Comparison of ENCODE assay signal across 9 mouse cellular contexts in genomic region chr6:52164626-52165440, GRCm38 (mm10). TPM values are rescaled to one million over a fixed set of nuclear protein-coding genes. Genes with fewer than 3 reads are reported as not detected.
DNase-seq lines count a peak whose midpoint lies in the region; ATAC-seq and TF ChIP-seq lines count a peak whose summit lies in the region.
"Had no signal": no experiment of that assay in that cellular context is flagged by ENCODE, and none has a peak within 500 bp of the region (broad histone marks: within the 10 kb centered on the region; RNA-seq: fewer than 3 reads in every experiment).

TSS of gene Hoxa2 (minus strand) at chr6:52164831.

- peak within 1 kb of the TSS; percentile 79 for H3K4me2 ChIP-seq in lung, embryonic 14.5 days
- H3K4me2 ChIP-seq in embryonic facial prominence, embryonic 11.5 days (ENCODE audit: low read depth, low read length), result peak within 1 kb of the TSS; percentile 32
- H3K4me2 ChIP-seq in kidney, postnatal 0 days (ENCODE audit: low read length), result peak within 1 kb of the TSS; percentile 81
- peak within 1 kb of the TSS; percentile 78 for H3K4me2 ChIP-seq in neural tube, embryonic 11.5 days (ENCODE audit: low read depth)

- H3K9ac ChIP-seq in lung, embryonic 14.5 days, result peak within 1 kb of the TSS; percentile 91
- H3K9ac ChIP-seq in embryonic facial prominence, embryonic 11.5 days (replicated peaks; ENCODE audit: low read length), result peak within 1 kb of the TSS; percentile 62
- peak within 1 kb of the TSS; percentile 50 for H3K9ac ChIP-seq in kidney, postnatal 0 days (ENCODE audit: low read depth, low read length)
- H3K9ac ChIP-seq in neural tube, embryonic 11.5 days (ENCODE audit: low read length), result peak within 1 kb of the TSS; percentile 99

- ATAC-seq in lung, embryonic 14.5 days (ENCODE audit: insufficient read depth), result peak; percentile 57
- ATAC-seq in embryonic facial prominence, embryonic 11.5 days (replicated peaks; ENCODE audit: insufficient number of reproducible peaks, low FRiP score, low TSS enrichment, low read depth), result no peak
- no peak for ATAC-seq in kidney, postnatal 0 days (replicated peaks; ENCODE audit: low FRiP score, low read depth)
- peak; percentile 71 for ATAC-seq in neural tube, embryonic 11.5 days (ENCODE audit: insufficient read depth, low FRiP score, low TSS enrichment)
- no peak for ATAC-seq in erythroblast, adult 5-6 weeks (replicated peaks; ENCODE audit: low FRiP score, poor library complexity, severe bottlenecking)

- DNase-seq in lung, embryonic 14.5 days, result peak; percentile 91
- DNase-seq in lung, postnatal 14 days, result no peak
- no peak for DNase-seq in embryonic facial prominence, embryonic 11.5 days (ENCODE audit: low spot score)
- DNase-seq in kidney, postnatal 0 days (ENCODE audit: low spot score), result peak; percentile 78
- DNase-seq in neural tube, embryonic 11.5 days (ENCODE audit: low spot score), result peak; percentile 91
- no peak for DNase-seq in c-Kit-positive CD71-positive TER-119-positive erythroid progenitor cells, embryonic 14.5 days (ENCODE audit: low spot score)
- DNase-seq in urinary bladder, postnatal 14 days (ENCODE audit: low spot score), result no peak

- no peaks in the 10 kb centered on the region for H3K9me3 ChIP-seq in lung, embryonic 14.5 days (ENCODE audit: low read depth, low read length)
- no peaks in the 10 kb centered on the region for H3K9me3 ChIP-seq in embryonic facial prominence, embryonic 11.5 days (replicated peaks; ENCODE audit: control insufficient read depth, low read length)
- no peaks in the 10 kb centered on the region for H3K9me3 ChIP-seq in kidney, postnatal 0 days (replicated peaks; ENCODE audit: low read length)
- H3K9me3 ChIP-seq in neural tube, embryonic 11.5 days (ENCODE audit: control insufficient read depth, low read length), result no peaks in the 10 kb centered on the region

- peak within 1 kb of the TSS; percentile 98 for H3K27ac ChIP-seq in lung, embryonic 14.5 days (ENCODE audit: low read depth)
- peak within 1 kb of the TSS; percentile 76 for H3K27ac ChIP-seq in embryonic facial prominence, embryonic 11.5 days (replicated peaks; ENCODE audit: low read depth, low read length)
- H3K27ac ChIP-seq in kidney, postnatal 0 days, result peak within 1 kb of the TSS; percentile 75
- H3K27ac ChIP-seq in neural tube, embryonic 11.5 days (ENCODE audit: low read depth, low read length), result peak within 1 kb of the TSS; percentile 100

- no peak for TF ChIP-seq CTCF in lung, embryonic 14.5 days (IDR thresholded peaks at IDR 0.05; ENCODE audit: low read depth)
- no peak for TF ChIP-seq CTCF in kidney, postnatal 0 days (IDR thresholded peaks at IDR 0.05; ENCODE audit: low read depth)

- no peaks in the 10 kb centered on the region; the same call in 1 of the 2 replicates for H3K36me3 ChIP-seq in lung, embryonic 14.5 days (ENCODE audit: insufficient read depth)
- no peaks in the 10 kb centered on the region for H3K36me3 ChIP-seq in embryonic facial prominence, embryonic 11.5 days (replicated peaks; ENCODE audit: control insufficient read depth, insufficient read depth, low read depth, low read length)
- no peaks in the 10 kb centered on the region for H3K36me3 ChIP-seq in kidney, postnatal 0 days (ENCODE audit: insufficient read depth, low read length)
- peaks cover 2% of the 10 kb centered on the region; the same call in 1 of the 2 replicates for H3K36me3 ChIP-seq in neural tube, embryonic 11.5 days (ENCODE audit: control insufficient read depth, insufficient read depth, low read length)

- H3K27me3 ChIP-seq in lung, embryonic 14.5 days (ENCODE audit: insufficient read depth, low read length), result peaks cover 21% of the 10 kb centered on the region
- H3K27me3 ChIP-seq in embryonic facial prominence, embryonic 11.5 days (ENCODE audit: control insufficient read depth, insufficient read depth, low read length), result peaks cover 62% of the 10 kb centered on the region
- H3K27me3 ChIP-seq in kidney, postnatal 0 days (ENCODE audit: insufficient read depth, low read length), result no peaks in the 10 kb centered on the region
- no peaks in the 10 kb centered on the region for H3K27me3 ChIP-seq in neural tube, embryonic 11.5 days (ENCODE audit: control insufficient read depth, insufficient read depth, low read length)

- WGBS in lung, embryonic 14.5 days, result under 1% methylated on average over 25 of the region's 25 CpGs
- WGBS in embryonic facial prominence, embryonic 11.5 days, result under 1% methylated on average over 25 of the region's 25 CpGs
- WGBS in kidney, postnatal 0 days, result 2% methylated on average over 25 of the region's 25 CpGs
- under 1% methylated on average over 25 of the region's 25 CpGs for WGBS in neural tube, embryonic 11.5 days

- peaks cover 5% of the 10 kb centered on the region; the same call in 1 of the 2 replicates for H3K4me1 ChIP-seq in lung, embryonic 14.5 days (ENCODE audit: insufficient read depth)
- H3K4me1 ChIP-seq in embryonic facial prominence, embryonic 11.5 days (ENCODE audit: control insufficient read depth, insufficient read depth, low read length), result no peaks in the 10 kb centered on the region
- H3K4me1 ChIP-seq in kidney, postnatal 0 days (replicated peaks; ENCODE audit: insufficient read depth, low read length), result peaks cover 57% of the 10 kb centered on the region
- peaks cover 43% of the 10 kb centered on the region for H3K4me1 ChIP-seq in neural tube, embryonic 11.5 days (ENCODE audit: control insufficient read depth, insufficient read depth, low read length)

- peak within 1 kb of the TSS; percentile 71 for H3K4me3 ChIP-seq in lung, embryonic 14.5 days (ENCODE audit: low read depth, low read length)
- peak within 1 kb of the TSS; percentile 34 for H3K4me3 ChIP-seq in embryonic facial prominence, embryonic 11.5 days (ENCODE audit: low read depth, low read length)
- peak within 1 kb of the TSS; percentile 36 for H3K4me3 ChIP-seq in kidney, postnatal 0 days (replicated peaks; ENCODE audit: low read depth, low read length)
- peak within 1 kb of the TSS; percentile 91 for H3K4me3 ChIP-seq in neural tube, embryonic 11.5 days (ENCODE audit: low read depth, low read length)

RNA-seq across cellular contexts. Expression of gene Hoxa2, which starts in this region (rescaled TPM):
- 14.4 and 15.2 TPM in 2 replicates for polyA plus RNA-seq in lung, embryonic 14.5 days (2014; fragmentation: Nextera tagmentation; extraction: Ambion mirVana)
- polyA plus RNA-seq in embryonic facial prominence, embryonic 11.5 days (2014; fragmentation: Nextera tagmentation; extraction: Ambion mirVana), result 19.4 and 24.1 TPM in 2 replicates
- 2.3 and 2.4 TPM in 2 replicates for polyA plus RNA-seq in kidney, postnatal 0 days (2015; fragmentation: Nextera tagmentation; extraction: Ambion mirVana)
- polyA plus RNA-seq in neural tube, embryonic 11.5 days (2014; fragmentation: Nextera tagmentation; extraction: Ambion mirVana), result 36.0 and 37.5 TPM in 2 replicates
- not detected in 2 replicates for total RNA-seq in erythroblast, adult 5-6 weeks (2015; ENCODE audit: low replicate concordance)
- total RNA-seq in erythroblast, adult 5-6 weeks (2017; ENCODE audit: low replicate concordance), result not detected in 2 replicates
- total RNA-seq: left cerebral cortex, adult 18-20 months had no signal

Comparison
In these comparisons a context has a peak if more than half of its experiments do, and no peak if none do; other contexts are left out.
1. DNase-seq: peak in lung, embryonic 14.5 days (single experiment), kidney, postnatal 0 days (single experiment) and neural tube, embryonic 11.5 days (single experiment); none in lung, postnatal 14 days (single experiment), embryonic facial prominence, embryonic 11.5 days (single experiment), c-Kit-positive CD71-positive TER-119-positive erythroid progenitor cells, embryonic 14.5 days (single experiment) and urinary bladder, postnatal 14 days (single experiment).
2. ATAC-seq: peak in lung, embryonic 14.5 days (single experiment) and neural tube, embryonic 11.5 days (single experiment); none in embryonic facial prominence, embryonic 11.5 days (single experiment), kidney, postnatal 0 days (single experiment) and erythroblast, adult 5-6 weeks (single experiment).
3. H3K4me3 ChIP-seq: peak in every context shown above with its lines; median percentile 91 in neural tube, embryonic 11.5 days; 71 in lung, embryonic 14.5 days; 36 in kidney, postnatal 0 days; 34 in embryonic facial prominence, embryonic 11.5 days.
4. Peak in every context shown above with its lines, with median percentiles within 50 percentile points of each other: H3K27ac ChIP-seq, H3K4me2 ChIP-seq and H3K9ac ChIP-seq.